Mouse (Mus musculus) right cerebral cortex, postnatal 36 days (tissue): ENCODE measurements around the gene Retreg1.

Experiments used
- DNase-seq, 2 experiments: peaks; one replicate each; pipeline ENCODE4 v3.0.0; 2022; ENCODE audit warnings: low spot score in 2 of 2, mixed read lengths in 1 of 2

The Retreg1 gene

GRCm38 (mm10) chr15:26008621-26009020 is 165.6 kb downstream of the Retreg1 start:
- DNase-seq = no peak

- no peak for DNase-seq
Observed at GRCm38 (mm10) chr15:26012891-26013290, 169.9 kb downstream of the Retreg1 start.

GRCm38 (mm10) chr15:26015979-26016665 is 173.1 kb downstream of the Retreg1 start:
- DNase-seq = no peak

GRCm38 (mm10) chr15:26021721-26022120 is 178.7 kb downstream of the Retreg1 start:
- no peak for DNase-seq

- DNase-seq = no peak
Observed at GRCm38 (mm10) chr15:26022636-26023035, 179.7 kb downstream of the Retreg1 start.
